Mouse (Mus musculus) kidney, embryonic 14.5 days (tissue): ENCODE measurements at regions not wholly inside any gene's neighbourhood (a gene's known extent, or its start where the extent isn't known, plus 50 kb on each side); places are given as distances from the start of the nearest gene placed in this dataset.
"Not testable (repeated sequence)": the region's sequence is repeated elsewhere in the genome, so short reads cannot be mapped to it uniquely, and the experiment has no call there.

Experiments
- ATAC-seq: fragments of 200-750 bp; cut with Nextera tagmentation; 2 replicates; pipeline ENCODE4 v1.8.0; 2017; ENCODE audit warnings: moderate number of reproducible peaks, mild to moderate bottlenecking, moderate TSS enrichment, moderate library complexity; ENCODE audit not compliant: low FRiP score, low TSS enrichment
- H3K27ac ChIP-seq: fragments of 300-500 bp; sonication (generic); 2 replicates; pipeline ENCODE4 v1.5.1; 2014; ENCODE audit warnings: low read depth, mild to moderate bottlenecking, low read length, moderate library complexity, mixed read lengths
- H3K27me3 ChIP-seq: fragments of 300-500 bp; sonication (generic); 2 replicates; pipeline ENCODE4 v1.6.1; 2014; ENCODE audit warnings: mild to moderate bottlenecking, low read length; ENCODE audit not compliant: control insufficient read depth, insufficient read depth
- H3K36me3 ChIP-seq: fragments of 300-500 bp; sonication (generic); 2 replicates; pipeline ENCODE4 v1.6.1; 2014; ENCODE audit warnings: low read length, mixed read lengths; ENCODE audit not compliant: control insufficient read depth, insufficient read depth
- H3K4me1 ChIP-seq: fragments of 300-500 bp; sonication (generic); 2 replicates; pipeline ENCODE4 v1.6.1; 2014; ENCODE audit warnings: low read length, mixed read lengths; ENCODE audit not compliant: control insufficient read depth, insufficient read depth
- H3K4me2 ChIP-seq: fragments of 300-500 bp; sonication (generic); replicated peaks from 2 replicates; pipeline ENCODE4 v1.6.1; 2014; ENCODE audit warnings: low read depth, mild to moderate bottlenecking, low read length
- H3K4me3 ChIP-seq: fragments of 300-500 bp; sonication (generic); 2 replicates; pipeline ENCODE4 v1.5.1; 2014; ENCODE audit warnings: mild to moderate bottlenecking, low read length
- H3K9ac ChIP-seq: fragments of 300-500 bp; sonication (generic); 2 replicates; pipeline ENCODE4 v1.6.1; 2014; ENCODE audit warnings: low read depth, mild to moderate bottlenecking, low read length, moderate library complexity
- H3K9me3 ChIP-seq: fragments of 300-500 bp; sonication (generic); 2 replicates; pipeline ENCODE4 v1.6.1; 2016; ENCODE audit warnings: low read length; ENCODE audit not compliant: control insufficient read depth
- WGBS: fragments of 180-500 bp; shearing (Covaris S2); extraction: QIAGEN DNeasy Blood & Tissue Kit; methylation state at CpG from one replicate; pipeline ENCODE4 v1.1.7; 2014; 5-methylcytosine and 5-hydroxymethylcytosine counted together

DNA sequence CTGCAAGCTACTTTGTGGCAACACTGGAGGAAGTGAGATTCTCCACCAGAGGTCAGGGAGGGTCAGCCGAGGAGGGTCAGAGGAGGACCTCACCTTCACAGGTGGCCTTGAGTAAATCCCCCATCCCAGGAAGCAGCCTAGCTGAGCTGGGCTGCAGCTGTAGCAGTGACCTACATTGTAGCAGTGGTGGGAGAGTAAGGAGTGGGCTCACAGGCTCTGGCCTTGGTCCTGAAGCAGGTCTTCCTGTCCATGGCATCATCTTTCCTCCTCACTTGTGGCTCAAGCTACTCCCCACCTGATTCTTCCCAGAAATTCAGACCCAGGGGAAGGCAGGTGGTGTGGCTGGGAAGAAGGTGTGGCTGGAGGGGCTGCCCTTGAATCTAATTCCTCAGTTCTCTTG lies 84.3 kb downstream of the 1810013L24Rik start:
- H3K4me3 ChIP-seq, H3K36me3 ChIP-seq, H3K9me3 ChIP-seq, H3K9ac ChIP-seq, H3K27ac ChIP-seq, H3K4me2 ChIP-seq, H3K4me1 ChIP-seq, H3K27me3 ChIP-seq: not testable (repeated sequence)
- 42% methylated on average over 1 of the region's 1 CpGs for WGBS
- ATAC-seq: 0 out of 2 replicates have a peak, but pooled peaks have one; percentile 43

DNA sequence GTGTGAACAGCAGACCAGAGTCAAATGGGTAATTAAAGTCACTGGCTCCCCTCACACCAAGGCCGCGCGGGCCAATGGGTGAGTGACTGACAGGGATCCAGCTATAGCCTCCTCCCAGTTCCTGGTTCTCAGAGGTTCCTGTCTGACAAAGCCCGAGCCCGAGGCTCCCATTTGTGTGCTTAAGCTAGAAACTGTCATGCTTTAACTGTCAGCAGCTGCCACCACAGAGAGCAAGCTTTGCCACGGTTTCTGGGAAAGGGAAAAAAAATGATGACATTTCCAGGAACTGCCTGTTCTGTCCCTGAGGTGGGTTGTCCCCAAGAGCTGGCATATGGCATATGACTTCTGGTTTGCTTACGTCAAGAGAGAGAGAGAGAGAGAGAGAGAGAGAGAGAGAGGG lies 86.2 kb downstream of the 1810013L24Rik start:
- 19% methylated on average over 7 of the region's 7 CpGs for WGBS
- Histone ChIP-seq H3K4me2 (no peak overlapping the region), H3K36me3 (no peaks in the 10 kb centered on the region), H3K4me1 (no peaks in the 10 kb centered on the region), H3K9me3 (no peaks in the 10 kb centered on the region), H3K27ac (no peak overlapping the region), H3K4me3 (no peak overlapping the region), H3K9ac (no peak overlapping the region), H3K27me3 (no peaks in the 10 kb centered on the region)
- no peak for ATAC-seq

DNA sequence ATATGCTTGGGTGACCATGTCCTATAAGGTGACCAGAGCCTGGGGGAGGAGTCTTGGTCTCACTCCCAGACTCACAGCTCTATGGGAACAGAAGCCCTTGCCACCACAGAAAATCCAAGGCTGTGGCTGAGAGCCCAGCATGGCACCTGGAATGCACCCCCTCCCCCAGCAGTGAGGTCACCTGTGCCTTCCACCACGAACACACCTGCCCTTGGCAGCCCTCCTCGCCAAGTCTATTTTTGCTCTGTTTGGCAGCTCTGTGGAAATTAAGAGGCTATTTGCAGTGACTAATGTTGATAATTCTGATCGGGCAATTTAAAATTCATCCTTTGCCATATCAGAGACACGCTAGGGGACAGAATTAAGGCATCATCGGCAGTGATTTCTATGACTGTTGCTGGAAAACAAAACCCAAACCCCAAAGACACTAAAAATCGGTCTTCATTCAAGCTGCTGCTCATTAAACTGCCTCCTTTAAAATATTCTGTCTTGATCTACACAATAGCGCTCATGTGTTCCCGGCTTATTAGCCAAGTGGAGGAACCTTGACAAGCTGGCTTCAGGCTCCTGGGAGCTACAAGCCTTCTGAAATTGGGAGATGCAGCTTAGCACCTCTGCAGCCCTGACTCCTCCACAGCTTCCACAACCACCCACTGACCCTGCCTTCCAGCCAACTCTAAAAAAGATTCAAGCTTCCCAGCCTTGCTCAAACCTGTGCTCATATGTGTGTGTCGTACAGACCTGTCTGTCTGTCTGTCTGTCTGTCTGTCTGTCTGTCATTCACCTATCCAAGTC lies 89.0 kb downstream of the 1810013L24Rik start:
- H3K27me3 ChIP-seq: no peaks in the 10 kb centered on the region
- H3K4me3 ChIP-seq: no peak overlapping the region
- H3K4me1 ChIP-seq: no peaks in the 10 kb centered on the region
- no peak overlapping the region for H3K4me2 ChIP-seq
- no peak for ATAC-seq
- H3K27ac ChIP-seq: no peak overlapping the region
- H3K36me3 ChIP-seq: no peaks in the 10 kb centered on the region
- no peak overlapping the region for H3K9ac ChIP-seq
- WGBS: 89% methylated on average over 9 of the region's 9 CpGs
- H3K9me3 ChIP-seq: no peaks in the 10 kb centered on the region

DNA sequence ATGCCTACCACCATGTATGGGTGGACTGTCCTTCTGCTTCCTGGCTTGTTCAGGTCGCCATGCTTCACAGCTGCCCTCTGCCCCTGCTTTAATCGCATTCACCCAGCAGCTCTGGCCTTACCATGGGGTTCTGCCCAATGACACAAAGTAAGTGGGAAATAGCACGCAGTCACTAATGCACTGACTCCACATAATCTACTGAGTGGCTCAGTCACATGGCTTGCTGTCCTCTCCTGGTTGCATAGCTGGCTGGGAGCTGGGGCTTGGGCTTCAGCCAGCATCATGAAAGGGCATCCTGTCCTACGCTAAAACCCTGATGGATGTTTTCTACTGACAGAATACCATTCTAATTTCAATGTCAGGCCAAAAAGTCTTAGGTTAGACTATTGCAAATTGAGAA lies 94.8 kb downstream of the 1810013L24Rik start:
- H3K36me3 ChIP-seq: no peaks in the 10 kb centered on the region
- no peak overlapping the region for H3K9ac ChIP-seq
- H3K4me3 ChIP-seq: no peak overlapping the region
- H3K27ac ChIP-seq: no peak overlapping the region
- H3K4me1 ChIP-seq: no peaks in the 10 kb centered on the region
- 89% methylated on average over 4 of the region's 4 CpGs for WGBS
- no peaks in the 10 kb centered on the region for H3K27me3 ChIP-seq
- ATAC-seq: no peak
- no peak overlapping the region for H3K4me2 ChIP-seq
- no peaks in the 10 kb centered on the region for H3K9me3 ChIP-seq

DNA sequence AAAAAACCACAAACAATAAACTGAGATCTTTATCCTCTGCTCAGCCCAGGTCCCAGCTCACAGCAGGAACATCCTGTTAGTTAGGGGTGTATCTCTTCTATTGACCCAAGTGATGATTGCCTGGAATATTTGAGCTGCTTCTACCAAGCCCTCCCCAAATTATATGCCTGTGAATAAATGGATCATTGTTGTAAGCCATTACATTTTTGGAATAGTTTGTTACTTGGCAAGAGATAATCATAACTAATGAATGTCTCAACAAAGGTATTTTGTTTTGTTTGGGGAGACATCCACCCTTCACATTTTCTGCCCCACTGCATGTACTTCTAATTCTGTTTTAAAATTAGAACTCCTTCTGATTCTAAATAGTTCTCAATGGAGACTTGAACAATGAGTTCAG lies 102.1 kb downstream of the 1810013L24Rik start:
- Histone ChIP-seq H3K27me3 (no peaks in the 10 kb centered on the region), H3K9me3 (no peaks in the 10 kb centered on the region), H3K4me3 (no peak overlapping the region), H3K9ac (no peak overlapping the region), H3K27ac (no peak overlapping the region), H3K4me1 (no peaks in the 10 kb centered on the region), H3K36me3 (no peaks in the 10 kb centered on the region), H3K4me2 (no peak overlapping the region)
- ATAC-seq: no peak

DNA sequence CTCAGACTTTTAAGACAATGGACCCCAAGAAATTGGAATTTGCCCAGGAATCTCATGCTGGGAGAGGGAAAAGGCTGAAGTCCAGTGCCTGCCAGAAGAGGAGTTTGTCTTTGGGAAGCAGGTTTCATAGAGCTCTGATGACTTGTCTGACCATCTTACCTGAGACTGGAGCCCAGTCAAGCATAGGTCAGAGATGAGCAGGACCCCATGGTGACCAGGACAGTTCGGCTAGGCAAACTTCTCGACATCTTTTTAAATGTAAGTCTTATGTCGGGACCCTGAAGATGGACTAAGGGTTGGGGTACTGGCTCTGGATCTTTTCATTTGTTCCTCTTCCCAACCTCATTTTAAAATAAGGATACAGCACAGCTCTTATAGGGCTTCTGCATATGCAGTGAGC lies 103.2 kb downstream of the 1810013L24Rik start:
- no peak overlapping the region for H3K4me3 ChIP-seq
- no peak overlapping the region for H3K27ac ChIP-seq
- no peak overlapping the region for H3K4me2 ChIP-seq
- no peaks in the 10 kb centered on the region for H3K4me1 ChIP-seq
- H3K36me3 ChIP-seq: no peaks in the 10 kb centered on the region
- H3K9me3 ChIP-seq: no peaks in the 10 kb centered on the region
- no peak for ATAC-seq
- H3K27me3 ChIP-seq: no peaks in the 10 kb centered on the region
- no peak overlapping the region for H3K9ac ChIP-seq
- 88% methylated on average over 3 of the region's 3 CpGs for WGBS

DNA sequence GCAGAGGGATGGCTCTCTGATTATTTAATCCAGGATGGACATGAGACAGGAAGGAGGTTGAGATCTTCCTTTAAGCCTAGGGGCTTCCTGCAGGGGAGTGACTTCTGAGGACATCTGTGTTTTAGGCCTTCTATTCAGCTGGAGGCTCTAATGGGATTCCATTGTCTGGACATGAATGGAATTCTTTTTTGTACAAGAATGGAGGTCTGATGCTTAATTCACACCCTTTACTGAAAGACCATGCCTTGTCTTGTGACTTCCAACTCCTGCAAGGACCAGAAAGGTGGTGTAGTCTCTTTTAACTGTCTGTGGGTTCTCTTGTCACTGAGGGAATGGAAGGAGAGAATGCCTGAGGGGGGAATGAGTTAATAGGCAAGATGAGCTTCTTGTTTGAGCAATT lies 106.5 kb downstream of the 1810013L24Rik start:
- H3K4me2 ChIP-seq: no peak overlapping the region
- no peak for ATAC-seq
- no peak overlapping the region for H3K4me3 ChIP-seq
- H3K27me3 ChIP-seq: no peaks in the 10 kb centered on the region
- H3K9ac ChIP-seq: no peak overlapping the region
- no peaks in the 10 kb centered on the region for H3K9me3 ChIP-seq
- no peaks in the 10 kb centered on the region for H3K36me3 ChIP-seq
- H3K4me1 ChIP-seq: no peaks in the 10 kb centered on the region
- H3K27ac ChIP-seq: no peak overlapping the region

DNA sequence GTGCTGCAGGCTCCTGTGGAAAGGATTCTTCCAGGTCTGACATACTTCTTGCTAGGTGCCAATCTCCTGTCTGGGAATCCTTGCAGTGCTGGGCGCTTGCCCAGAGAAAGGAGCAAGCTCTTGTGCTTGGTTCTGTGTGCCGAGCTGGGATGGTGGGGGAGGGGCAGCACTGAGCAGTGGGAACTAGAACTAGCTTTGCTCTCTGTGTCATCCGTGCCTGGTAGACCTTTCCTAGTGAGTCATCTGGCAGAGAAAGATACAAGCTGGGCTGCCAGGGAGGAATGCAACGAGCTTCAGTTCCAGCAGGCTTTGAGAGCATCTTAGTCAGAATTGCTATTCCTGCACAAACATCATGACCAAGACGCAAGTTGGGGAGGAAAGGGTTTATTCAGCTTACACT lies 108.6 kb downstream of the 1810013L24Rik start:
- Histone ChIP-seq H3K9ac (no peak overlapping the region), H3K4me1 (no peaks in the 10 kb centered on the region), H3K4me3 (no peak overlapping the region), H3K27ac (no peak overlapping the region), H3K27me3 (no peaks in the 10 kb centered on the region), H3K36me3 (no peaks in the 10 kb centered on the region), H3K4me2 (no peak overlapping the region), H3K9me3 (no peaks in the 10 kb centered on the region)
- no peak for ATAC-seq
- WGBS: 49% methylated on average over 5 of the region's 5 CpGs

DNA sequence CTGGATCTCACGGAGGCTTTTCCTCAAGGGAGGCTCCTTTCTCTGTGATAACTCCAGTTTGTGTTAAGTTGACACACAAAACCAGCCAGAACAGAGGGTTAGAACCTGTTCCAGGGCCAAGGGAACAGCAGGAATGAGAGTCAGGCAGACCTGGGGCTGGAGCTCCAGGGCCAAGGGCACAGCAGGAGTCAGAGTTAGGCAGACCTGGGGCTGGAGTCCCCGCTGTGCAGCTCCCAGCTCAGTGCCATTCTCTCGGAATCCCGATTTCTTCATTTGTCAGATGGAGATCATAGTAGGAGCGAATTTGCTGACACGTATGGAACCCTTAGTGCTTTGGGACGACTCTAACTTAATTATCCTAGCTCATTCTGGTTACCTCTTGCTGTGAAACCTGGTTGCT lies 109.2 kb downstream of the 1810013L24Rik start:
- Histone ChIP-seq H3K4me1 (no peaks in the 10 kb centered on the region), H3K4me3 (no peak overlapping the region), H3K27me3 (no peaks in the 10 kb centered on the region), H3K9me3 (no peaks in the 10 kb centered on the region), H3K9ac (no peak overlapping the region), H3K36me3 (no peaks in the 10 kb centered on the region), H3K27ac (no peak overlapping the region), H3K4me2 (no peak overlapping the region)
- no peak for ATAC-seq
- WGBS: 54% methylated on average over 7 of the region's 7 CpGs
